Mouse (Mus musculus) limb, embryonic 15.5 days (tissue): ENCODE data around the gene 4921504E06Rik. TPM values are rescaled to one million over a fixed set of nuclear protein-coding genes. Genes with fewer than 3 reads are reported as not detected.

Source experiments
- ATAC-seq: fragments of 200-750 bp; cut with Nextera tagmentation; 2 replicates; pipeline ENCODE4 v1.8.0; 2017; ENCODE audit warnings: low read depth, moderate TSS enrichment; ENCODE audit not compliant: insufficient number of reproducible peaks, low FRiP score, low TSS enrichment
- H3K27ac ChIP-seq: fragments of 300-500 bp; sonication (generic); 2 replicates; pipeline ENCODE4 v1.5.1; 2015; ENCODE audit warnings: moderate library complexity, mild to moderate bottlenecking, inconsistent platforms
- H3K27me3 ChIP-seq: fragments of 300-500 bp; sonication (generic); 2 replicates; pipeline ENCODE4 v1.6.1; 2015; ENCODE audit warnings: inconsistent platforms
- H3K36me3 ChIP-seq: fragments of 300-500 bp; sonication (generic); 2 replicates; pipeline ENCODE4 v1.6.1; 2015; ENCODE audit warnings: inconsistent platforms
- H3K4me1 ChIP-seq: fragments of 300-500 bp; sonication (generic); 2 replicates; pipeline ENCODE4 v1.6.1; 2015; ENCODE audit warnings: inconsistent platforms
- H3K4me2 ChIP-seq: fragments of 300-500 bp; sonication (generic); 2 replicates; pipeline ENCODE4 v1.6.1; 2015; ENCODE audit warnings: mild to moderate bottlenecking, inconsistent platforms
- H3K4me3 ChIP-seq: fragments of 300-500 bp; sonication (generic); 2 replicates; pipeline ENCODE4 v1.5.1; 2015; ENCODE audit warnings: mild to moderate bottlenecking, inconsistent platforms
- H3K9ac ChIP-seq: fragments of 300-500 bp; sonication (generic); 2 replicates; pipeline ENCODE4 v1.6.1; 2015; ENCODE audit warnings: inconsistent platforms
- H3K9me3 ChIP-seq: fragments of 300-500 bp; sonication (generic); 2 replicates; pipeline ENCODE4 v1.6.1; 2016; ENCODE audit warnings: inconsistent platforms
- WGBS: fragments of 180-500 bp; shearing (Covaris S2); methylation state at CpG from one replicate; pipeline ENCODE4 v1.1.7; 2015; 5-methylcytosine and 5-hydroxymethylcytosine counted together
- polyA plus RNA-seq: library from polyadenylated mRNA; unstranded; fragments of >200 nt; fragmentation: Nextera tagmentation; extraction: Ambion mirVana; gene quantifications from 2 replicates; pipeline ENCODE4 v1.2.1, GENCODE M21; 2015

4921504E06Rik gene
- polyA plus RNA-seq, 1 experiment from 2014 or later: not detected

- Histone ChIP-seq H3K9me3 (no peaks in the 10 kb centered on the region), H3K4me1 (peaks cover 14% of the 10 kb centered on the region), H3K27ac (no peak overlapping the region), H3K9ac (no peak overlapping the region), H3K4me2 (no peak overlapping the region), H3K27me3 (no peaks in the 10 kb centered on the region), H3K36me3 (no peaks in the 10 kb centered on the region), H3K4me3 (no peak overlapping the region)
- 80% methylated on average over 2 of the region's 2 CpGs for WGBS
- no peak for ATAC-seq
These were observed 2.3 kb downstream of the 4921504E06Rik start for GRCm38 (mm10) chr2:19551396-19551795.

DNA sequence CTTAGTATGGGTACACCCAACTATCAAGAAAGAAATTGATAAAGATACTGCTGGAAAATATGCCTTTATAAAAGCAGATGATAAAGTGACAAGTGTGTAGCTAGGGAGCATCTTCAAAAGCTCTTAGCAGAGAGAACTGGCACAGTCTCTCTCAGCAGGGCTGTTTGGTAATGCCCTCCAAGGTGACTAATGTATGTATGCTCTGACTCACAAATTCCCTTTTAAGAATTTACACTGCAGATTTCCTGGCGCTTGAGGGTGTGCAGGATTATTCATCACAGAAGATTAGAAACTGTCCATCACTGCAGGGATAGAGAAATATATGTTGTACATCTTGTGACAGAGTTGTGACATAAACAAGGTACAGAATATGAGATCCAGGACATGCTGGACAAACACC lies 12.8 kb downstream of the 4921504E06Rik start:
- Histone ChIP-seq H3K27ac (no peak overlapping the region), H3K27me3 (no peaks in the 10 kb centered on the region), H3K4me1 (no peaks in the 10 kb centered on the region), H3K36me3 (no peaks in the 10 kb centered on the region), H3K4me3 (no peak overlapping the region), H3K9me3 (no peaks in the 10 kb centered on the region), H3K4me2 (no peak overlapping the region), H3K9ac (no peak overlapping the region)
- ATAC-seq: no peak
- WGBS: 84% methylated on average over 1 of the region's 1 CpGs

- H3K4me2 ChIP-seq: no peak overlapping the region
- 91% methylated on average over 2 of the region's 2 CpGs for WGBS
- no peaks in the 10 kb centered on the region for H3K27me3 ChIP-seq
- H3K36me3 ChIP-seq: no peaks in the 10 kb centered on the region
- H3K9ac ChIP-seq: no peak overlapping the region
- H3K4me1 ChIP-seq: no peaks in the 10 kb centered on the region
- no peak for ATAC-seq
- no peaks in the 10 kb centered on the region for H3K9me3 ChIP-seq
- H3K27ac ChIP-seq: no peak overlapping the region
- no peak overlapping the region for H3K4me3 ChIP-seq
These were observed 24.3 kb downstream of the 4921504E06Rik start for GRCm38 (mm10) chr2:19529428-19529827.

DNA sequence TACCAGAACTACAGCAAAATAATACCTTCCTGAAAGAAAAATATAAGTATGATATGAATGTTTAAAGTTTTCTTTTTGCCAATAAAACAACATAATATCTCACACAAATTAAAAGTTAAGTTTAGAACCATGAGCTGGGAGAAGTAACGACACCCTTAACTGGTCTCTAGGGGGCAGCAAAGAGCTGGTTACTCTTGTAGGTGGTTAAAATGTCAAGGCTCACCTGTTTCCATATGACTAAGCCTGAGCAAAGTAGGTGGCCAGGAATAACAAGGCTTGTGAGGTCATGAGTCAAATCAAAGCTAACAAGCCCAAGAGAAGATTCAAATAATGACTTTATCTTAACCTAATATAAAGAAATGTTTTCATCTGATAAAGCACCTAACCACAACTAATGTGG lies 24.9 kb downstream of the 4921504E06Rik start:
- no peak overlapping the region for H3K4me3 ChIP-seq
- ATAC-seq: no peak
- WGBS: 0% methylated on average over 1 of the region's 1 CpGs

GRCm38 (mm10) chr2:19524071-19524470 lies 29.6 kb downstream of the 4921504E06Rik start:
- no peak overlapping the region for H3K9ac ChIP-seq
- no peak overlapping the region for H3K4me2 ChIP-seq
- H3K4me1 ChIP-seq: no peaks in the 10 kb centered on the region
- WGBS: 74% methylated on average over 5 of the region's 5 CpGs
- H3K4me3 ChIP-seq: no peak overlapping the region
- H3K36me3 ChIP-seq: no peaks in the 10 kb centered on the region
- H3K9me3 ChIP-seq: no peaks in the 10 kb centered on the region
- no peak for ATAC-seq
- no peak overlapping the region for H3K27ac ChIP-seq
- H3K27me3 ChIP-seq: peaks cover 6% of the 10 kb centered on the region; the same call in 1 of the 2 replicates

More for the DNA sequence above, 24.9 kb downstream of the 4921504E06Rik start:
- no peaks in the 10 kb centered on the region for H3K4me1 ChIP-seq
- no peak overlapping the region for H3K9ac ChIP-seq
- H3K9me3 ChIP-seq: no peaks in the 10 kb centered on the region
- no peak overlapping the region for H3K4me2 ChIP-seq
- no peaks in the 10 kb centered on the region for H3K36me3 ChIP-seq
- no peak overlapping the region for H3K27ac ChIP-seq
- no peaks in the 10 kb centered on the region for H3K27me3 ChIP-seq

DNA sequence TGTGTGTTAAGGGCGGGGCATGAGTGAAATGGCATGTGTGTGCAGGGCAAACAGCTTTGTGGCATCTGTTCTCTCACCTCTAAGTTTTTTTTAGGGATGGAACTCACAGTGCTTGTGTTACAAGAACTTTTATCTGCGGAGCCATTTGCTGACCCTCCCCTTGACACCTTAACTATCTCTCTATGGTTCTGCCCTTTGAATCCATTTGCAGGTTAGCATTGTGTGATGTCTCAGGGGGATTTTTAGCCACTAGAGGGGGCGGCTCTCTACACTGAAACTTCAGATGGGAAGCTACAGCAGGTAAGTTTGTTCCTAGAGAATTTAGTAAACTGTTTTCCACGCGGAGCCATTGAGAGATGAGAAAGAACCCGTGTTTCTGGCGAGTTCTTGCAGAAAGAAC lies 32.1 kb downstream of the 4921504E06Rik start:
- no peak for ATAC-seq
- Histone ChIP-seq H3K27me3 (peaks cover 10% of the 10 kb centered on the region; the same call in 1 of the 2 replicates), H3K4me3 (no peak overlapping the region), H3K4me2 (no peak overlapping the region), H3K9me3 (no peaks in the 10 kb centered on the region), H3K27ac (no peak overlapping the region), H3K4me1 (no peaks in the 10 kb centered on the region), H3K9ac (no peak overlapping the region), H3K36me3 (no peaks in the 10 kb centered on the region)
- 29% methylated on average over 7 of the region's 7 CpGs for WGBS

GRCm38 (mm10) chr2:19520617-19521016 lies 33.1 kb downstream of the 4921504E06Rik start:
- Histone ChIP-seq H3K27ac (no peak overlapping the region), H3K36me3 (no peaks in the 10 kb centered on the region), H3K27me3 (peaks cover 10% of the 10 kb centered on the region; the same call in 1 of the 2 replicates), H3K4me1 (no peaks in the 10 kb centered on the region), H3K9me3 (no peaks in the 10 kb centered on the region), H3K4me3 (no peak overlapping the region), H3K9ac (no peak overlapping the region), H3K4me2 (no peak overlapping the region)
- no peak for ATAC-seq
- WGBS: 76% methylated on average over 2 of the region's 2 CpGs

DNA sequence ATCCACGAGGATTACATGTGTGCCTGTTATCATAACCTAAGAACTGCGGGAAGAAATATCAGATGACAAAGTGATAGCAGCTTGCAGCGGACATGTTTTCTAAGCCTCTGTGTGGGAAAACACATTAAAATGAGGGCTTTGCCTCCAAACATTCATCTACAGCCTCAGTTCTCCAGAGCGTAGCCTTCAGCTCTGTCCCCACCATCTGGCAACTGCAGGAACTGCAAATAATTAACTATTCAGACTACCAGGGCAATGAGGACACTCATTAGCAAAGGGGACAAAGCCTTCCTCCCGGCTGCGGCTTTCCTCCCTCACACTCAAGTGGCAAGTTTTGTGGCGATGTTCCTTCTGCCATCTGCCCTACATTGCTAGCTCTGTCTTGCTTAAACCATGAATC lies 33.9 kb downstream of the 4921504E06Rik start:
- Histone ChIP-seq H3K27me3 (peaks cover 11% of the 10 kb centered on the region; the same call in 1 of the 2 replicates), H3K9me3 (no peaks in the 10 kb centered on the region), H3K27ac (no peak overlapping the region), H3K4me2 (no peak overlapping the region), H3K4me3 (no peak overlapping the region), H3K4me1 (no peaks in the 10 kb centered on the region), H3K9ac (no peak overlapping the region), H3K36me3 (no peaks in the 10 kb centered on the region)
- 2% methylated on average over 7 of the region's 7 CpGs for WGBS
- ATAC-seq: no peak

DNA sequence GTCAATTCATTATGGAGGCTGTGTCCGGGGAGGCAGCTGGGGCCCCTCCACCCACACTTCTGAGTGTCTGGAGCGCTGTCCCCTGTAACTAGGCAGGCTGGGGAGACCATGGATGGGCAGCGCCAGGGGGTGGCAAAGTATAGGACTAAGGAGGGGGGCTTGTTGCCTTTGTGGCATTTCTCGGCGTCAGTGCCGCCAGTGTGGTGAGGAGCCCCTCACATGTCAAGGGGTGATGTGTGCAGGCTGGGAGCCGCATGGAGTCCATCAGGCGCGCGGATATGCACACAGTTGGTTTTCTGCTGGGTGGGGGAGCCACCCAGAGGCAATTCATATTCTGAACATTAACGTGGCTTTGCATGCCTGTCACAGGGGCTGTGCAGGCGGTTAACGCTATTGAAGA lies 35.8 kb downstream of the 4921504E06Rik start:
- H3K9me3 ChIP-seq: no peaks in the 10 kb centered on the region
- H3K4me1 ChIP-seq: no peaks in the 10 kb centered on the region
- no peak overlapping the region for H3K4me3 ChIP-seq
- no peaks in the 10 kb centered on the region for H3K36me3 ChIP-seq
- 57% methylated on average over 13 of the region's 13 CpGs for WGBS
- H3K27ac ChIP-seq: no peak overlapping the region
- no peak overlapping the region for H3K4me2 ChIP-seq
- H3K9ac ChIP-seq: no peak overlapping the region
- H3K27me3 ChIP-seq: peaks cover 15% of the 10 kb centered on the region; the same call in 1 of the 2 replicates
- ATAC-seq: no peak

- Histone ChIP-seq H3K9ac (no peak overlapping the region), H3K9me3 (no peaks in the 10 kb centered on the region), H3K36me3 (no peaks in the 10 kb centered on the region), H3K27ac (no peak overlapping the region), H3K27me3 (0 out of 2 replicates have a peak, but pooled peaks cover 5% of the 10 kb centered on the region), H3K4me3 (no peak overlapping the region), H3K4me1 (no peaks in the 10 kb centered on the region), H3K4me2 (no peak overlapping the region)
- WGBS: 75% methylated on average over 5 of the region's 5 CpGs
- ATAC-seq: no peak
These were observed 41.3 kb downstream of the 4921504E06Rik start for GRCm38 (mm10) chr2:19512381-19512780.

DNA sequence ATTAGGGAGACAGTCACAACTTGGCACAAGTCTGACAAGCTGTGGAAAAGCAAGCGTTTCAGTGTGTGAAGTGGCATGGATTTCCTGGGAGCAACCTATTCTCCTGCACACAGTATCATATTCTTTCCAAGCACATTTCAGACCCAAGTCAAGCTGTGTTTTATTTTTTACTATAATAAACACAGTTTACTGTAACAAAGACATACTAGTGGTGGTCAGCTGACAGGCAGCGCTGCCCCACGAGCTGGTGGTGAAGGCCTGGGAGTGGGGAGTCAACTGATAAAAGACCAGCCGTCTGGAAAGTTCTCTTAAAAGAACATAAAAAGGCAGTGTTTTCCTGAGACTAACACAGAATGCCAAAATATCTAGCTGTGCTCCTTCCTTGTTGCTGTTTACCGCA lies 42.7 kb downstream of the 4921504E06Rik start:
- Histone ChIP-seq H3K9me3 (no peaks in the 10 kb centered on the region), H3K4me3 (no peak overlapping the region), H3K27me3 (0 out of 2 replicates have a peak, but pooled peaks cover 5% of the 10 kb centered on the region), H3K9ac (no peak overlapping the region), H3K36me3 (no peaks in the 10 kb centered on the region), H3K4me2 (no peak overlapping the region), H3K4me1 (no peaks in the 10 kb centered on the region), H3K27ac (no peak overlapping the region)
- ATAC-seq: no peak
- WGBS: 47% methylated on average over 5 of the region's 5 CpGs

- 94% methylated on average over 1 of the region's 1 CpGs for WGBS
- H3K4me1 ChIP-seq: no peaks in the 10 kb centered on the region
These were observed 48.0 kb downstream of the 4921504E06Rik start for GRCm38 (mm10) chr2:19505744-19506143.

GRCm38 (mm10) chr2:19490262-19490661 lies 63.5 kb downstream of the 4921504E06Rik start:
- 50% methylated on average over 3 of the region's 3 CpGs for whole genome bisulfite sequencing
- Histone ChIP-seq H3K4me3 (no peak overlapping the region), H3K9me3 (no peaks in the 10 kb centered on the region), H3K4me1 (no peaks in the 10 kb centered on the region), H3K36me3 (no peaks in the 10 kb centered on the region), H3K9ac (no peak overlapping the region), H3K27ac (no peak overlapping the region), H3K4me2 (no peak overlapping the region), H3K27me3 (no peaks in the 10 kb centered on the region)
- no peak for ATAC-seq

More at GRCm38 (mm10) chr2:19505744-19506143, 48.0 kb downstream of the 4921504E06Rik start:
- Histone ChIP-seq H3K27ac (no peak overlapping the region), H3K9me3 (no peaks in the 10 kb centered on the region), H3K4me3 (no peak overlapping the region), H3K27me3 (no peaks in the 10 kb centered on the region), H3K4me2 (no peak overlapping the region), H3K9ac (no peak overlapping the region), H3K36me3 (no peaks in the 10 kb centered on the region)
- ATAC-seq: no peak
